In the genomic region with DNA sequence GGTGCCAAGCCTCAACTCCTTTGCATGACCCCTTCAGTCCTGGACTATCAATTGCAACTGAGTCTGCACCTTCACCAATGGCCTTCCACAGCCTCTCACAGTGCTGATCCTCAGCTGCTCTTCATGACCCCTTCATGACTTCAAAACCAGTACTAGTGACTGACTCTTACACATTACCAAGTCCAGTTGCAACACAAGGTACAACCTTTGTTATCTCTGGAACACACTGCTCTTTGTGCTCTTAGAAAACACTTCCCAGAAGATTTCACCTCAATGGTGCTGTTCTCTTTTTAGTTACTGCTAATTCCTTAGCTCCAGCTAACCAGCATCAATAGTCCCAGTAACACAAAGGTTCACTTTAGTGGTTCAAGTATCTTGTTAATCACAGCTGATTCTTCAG, we compare ENCODE assay signal across 16 mouse cellular contexts.
"Had no signal": no experiment of that assay in that cellular context is flagged by ENCODE, and none has a peak within 500 bp of the region (broad histone marks: within the 10 kb centered on the region; RNA-seq: fewer than 3 reads in every experiment).

No protein-coding gene starts in this region.

- H3K27ac ChIP-seq: neural tube, embryonic 13.5 days; neural tube, embryonic 15.5 days; stomach, embryonic 15.5 days; stomach, postnatal 0 days had no signal

- H3K4me2 ChIP-seq: neural tube, embryonic 13.5 days; neural tube, embryonic 15.5 days; stomach, embryonic 15.5 days had no signal

- DNase-seq: retina, postnatal 1 day; right cerebral cortex, adult 18-20 months; right cerebral cortex, postnatal 14 days; right cerebral cortex, postnatal 25 days; right cerebral cortex, postnatal 4 days; spleen, adult 18-20 months; thymus, adult 18-20 months; thymus, adult 2 months; thymus, postnatal 14 days; thymus, postnatal 25 days; thymus, postnatal 36 days; thymus, postnatal 4 days had no signal

- H3K9ac ChIP-seq: neural tube, embryonic 13.5 days; neural tube, embryonic 15.5 days; stomach, embryonic 15.5 days had no signal

- H3K9me3 ChIP-seq: neural tube, embryonic 13.5 days; neural tube, embryonic 15.5 days; stomach, embryonic 15.5 days had no signal

- H3K4me3 ChIP-seq: neural tube, embryonic 13.5 days; neural tube, embryonic 15.5 days; stomach, embryonic 15.5 days had no signal

- H3K4me1 ChIP-seq: neural tube, embryonic 13.5 days; neural tube, embryonic 15.5 days; stomach, embryonic 15.5 days had no signal

- H3K27me3 ChIP-seq: neural tube, embryonic 13.5 days; neural tube, embryonic 15.5 days; stomach, embryonic 15.5 days had no signal
